Mouse (Mus musculus): ENCODE results near the gene Gm20388.
"Not testable (repeated sequence)": the region's sequence is repeated elsewhere in the genome, so short reads cannot be mapped to it uniquely, and the experiment has no call there.

Gene Gm20388

GRCm38 (mm10) chr8:121399173-121399572 is 1488.5 kb downstream of the Gm20388 start:
- no peak for DNase-seq (ENCODE audit: low read depth)

DNA sequence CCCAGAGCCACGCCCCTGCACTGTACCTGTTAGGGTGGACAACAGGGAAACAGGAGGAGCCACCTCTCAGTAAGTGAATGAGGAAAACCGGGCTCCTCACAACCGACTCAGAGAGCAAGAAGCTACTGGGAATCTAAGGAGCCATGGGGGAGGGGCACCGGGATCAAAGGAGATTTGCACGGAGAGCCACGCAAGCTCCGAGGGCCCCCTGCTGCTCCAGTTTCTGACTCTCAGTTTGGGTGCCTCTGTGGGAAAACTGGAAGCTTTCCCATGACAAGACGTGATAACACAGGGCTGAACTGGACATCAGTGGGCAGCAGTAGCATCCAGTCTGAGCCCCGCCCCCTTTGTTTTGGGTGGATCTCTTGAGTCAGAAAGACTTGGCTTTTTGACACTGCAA is 1489.9 kb downstream of the Gm20388 start:
- no peak for DNase-seq (ENCODE audit: low read depth)

- DNase-seq (ENCODE audit: low read depth): no peak
Observed at GRCm38 (mm10) chr8:121403821-121404220, 1493.2 kb downstream of the Gm20388 start.

GRCm38 (mm10) chr8:121418081-121418480 is 1507.4 kb downstream of the Gm20388 start:
- DNase-seq (ENCODE audit: low read depth): no peak

DNA sequence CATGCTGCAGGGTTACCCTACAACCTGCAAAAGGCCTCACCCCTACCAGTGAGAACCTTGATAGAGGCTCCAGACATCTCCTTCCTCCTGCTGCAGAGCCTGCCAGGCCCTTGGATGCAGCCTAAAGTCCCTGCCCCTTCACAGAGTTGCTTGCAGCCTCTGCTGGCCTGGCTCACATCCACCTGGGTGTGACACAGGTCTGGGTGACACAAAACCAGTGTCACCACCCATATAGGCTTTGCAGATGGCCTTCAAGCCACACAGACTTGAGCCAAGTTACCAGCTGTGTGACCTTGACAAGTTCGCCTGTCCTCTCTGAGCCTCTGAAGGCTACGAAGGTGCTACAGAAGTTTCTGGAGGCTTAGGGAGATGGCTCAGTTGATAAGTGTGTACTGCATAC is 1508.9 kb downstream of the Gm20388 start:
- DNase-seq (ENCODE audit: low read depth): no peak

DNA sequence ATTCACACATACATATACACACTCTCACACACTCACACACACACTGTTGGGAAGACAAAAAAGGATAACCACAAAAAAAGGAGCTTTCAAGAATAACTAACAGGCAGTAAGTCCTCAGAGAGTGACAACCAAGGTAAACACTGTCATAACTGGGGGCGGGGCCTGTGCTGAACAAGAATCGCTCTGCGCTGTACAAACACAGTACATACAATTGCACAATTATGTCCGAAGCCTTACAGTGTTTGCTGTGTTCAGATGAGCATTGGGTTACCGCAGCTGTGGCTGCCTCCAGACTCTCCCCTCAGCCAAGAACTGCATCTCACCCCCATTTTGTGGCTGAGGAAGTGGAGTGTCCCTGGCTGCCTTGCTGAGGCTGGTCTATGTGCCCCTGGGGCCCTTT is 1510.4 kb downstream of the Gm20388 start:
- no peak for DNase-seq (ENCODE audit: low read depth)

DNA sequence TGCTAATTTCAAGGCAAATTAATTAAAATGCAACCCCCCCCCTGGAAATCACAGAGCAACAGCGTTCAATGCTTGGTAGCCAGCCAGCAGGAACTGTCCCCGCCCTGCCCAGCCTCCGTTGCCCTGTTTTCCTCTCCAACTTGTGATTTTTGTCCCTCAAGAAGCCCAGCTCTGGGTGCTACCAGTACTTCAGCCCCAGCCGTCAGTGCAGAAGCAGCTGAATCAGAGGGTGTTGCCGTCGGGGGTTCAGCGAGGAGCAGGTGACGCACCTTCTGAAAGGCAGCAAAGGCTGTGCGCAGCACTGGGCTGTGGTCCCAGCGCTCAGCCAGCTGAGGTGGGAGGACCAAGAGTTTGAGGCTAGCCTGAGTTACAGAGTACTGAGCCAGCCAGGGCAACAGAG is 1513.4 kb downstream of the Gm20388 start:
- no peak for DNase-seq (ENCODE audit: low read depth)

DNA sequence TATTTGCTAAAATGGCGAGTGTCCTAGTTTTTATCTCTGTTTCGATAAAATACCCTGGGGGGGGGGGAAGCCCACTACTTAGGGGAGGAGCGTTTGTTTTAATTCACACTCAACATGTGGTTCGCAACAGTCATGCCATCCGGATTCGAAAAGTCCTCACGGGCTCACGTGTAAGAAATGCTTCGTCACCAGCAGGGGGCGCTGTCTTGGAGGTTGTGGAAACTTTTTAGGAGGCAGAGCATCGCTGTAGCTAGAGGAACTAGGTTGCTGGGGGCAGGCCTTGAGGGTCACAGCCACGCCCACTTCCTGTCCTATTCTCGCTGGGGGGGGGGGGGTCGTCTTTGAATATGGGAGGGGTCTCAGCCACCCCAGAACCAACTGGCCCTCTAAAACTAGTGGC is 1514.0 kb downstream of the Gm20388 start:
- DNase-seq (ENCODE audit: low read depth): peak; percentile 52

DNA sequence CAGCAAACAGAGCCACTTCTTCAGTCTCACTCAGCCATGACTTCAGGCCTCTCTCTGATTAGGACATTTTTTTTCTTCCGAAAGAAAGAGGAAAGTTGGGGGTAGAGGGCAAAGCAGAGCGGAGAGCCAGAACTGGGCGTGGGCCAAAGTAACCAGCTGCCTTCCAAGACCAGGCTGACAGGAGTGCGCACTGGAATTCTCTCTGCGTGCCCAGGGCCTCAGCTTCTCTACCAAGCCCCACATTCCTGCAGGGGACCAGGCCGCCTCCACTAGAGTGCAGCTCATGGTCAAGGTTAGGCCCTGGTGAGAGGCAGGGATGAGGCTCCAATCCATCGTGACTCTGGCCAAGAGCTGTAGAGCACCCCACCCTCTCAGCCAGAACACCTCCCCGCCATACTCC is 1520.9 kb downstream of the Gm20388 start:
- DNase-seq (ENCODE audit: low read depth): peak; percentile 46

DNA sequence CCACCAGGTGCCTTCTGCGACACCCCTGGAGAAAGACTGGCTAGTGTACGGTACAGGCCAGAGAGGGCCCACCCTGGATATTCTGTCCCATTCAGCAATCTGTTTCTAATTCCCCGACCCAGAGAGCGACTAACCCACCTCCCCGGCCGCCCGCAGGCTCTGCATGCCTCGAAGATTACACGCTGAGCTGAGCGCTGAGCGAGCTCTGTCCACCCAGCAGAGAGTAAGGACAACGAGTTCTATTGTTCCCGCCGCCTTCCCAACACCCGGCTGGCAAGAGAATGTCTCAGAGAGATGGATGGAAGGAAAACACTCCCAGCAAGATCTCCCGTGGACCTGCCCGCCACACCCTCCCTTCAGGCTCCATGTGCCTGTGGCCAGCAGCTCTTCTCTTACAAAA is 1522.8 kb downstream of the Gm20388 start:
- DNase-seq (ENCODE audit: low read depth): peak; percentile 83

DNA sequence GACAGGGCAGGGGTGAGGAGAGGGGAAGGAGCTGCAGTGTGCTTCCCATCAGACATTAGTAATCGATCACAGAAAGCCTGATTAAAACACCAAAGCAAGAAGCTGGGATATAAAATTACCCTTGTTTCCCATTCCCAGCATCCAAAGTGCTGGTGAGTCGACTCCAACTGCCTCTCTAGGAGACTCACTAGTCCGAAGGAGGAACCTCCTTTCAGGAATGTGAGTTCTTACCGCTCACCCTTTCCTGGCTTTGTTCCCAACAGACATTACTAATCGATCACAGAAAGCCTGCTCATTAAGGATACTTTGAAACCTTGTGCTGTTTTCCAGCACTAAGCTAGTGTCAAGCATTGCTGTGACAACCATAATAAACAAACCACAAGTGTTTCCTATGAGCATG is 1526.0 kb downstream of the Gm20388 start:
- DNase-seq (ENCODE audit: low read depth): peak; percentile 93

GRCm38 (mm10) chr8:121437506-121437905 is 1526.9 kb downstream of the Gm20388 start:
- no peak for DNase-seq (ENCODE audit: low read depth)

GRCm38 (mm10) chr8:121438111-121438510 is 1527.5 kb downstream of the Gm20388 start:
- DNase-seq (ENCODE audit: low read depth): no peak

- peak; percentile 56 for DNase-seq (ENCODE audit: low read depth)
Observed at GRCm38 (mm10) chr8:121439351-121439750, 1528.7 kb downstream of the Gm20388 start.

DNA sequence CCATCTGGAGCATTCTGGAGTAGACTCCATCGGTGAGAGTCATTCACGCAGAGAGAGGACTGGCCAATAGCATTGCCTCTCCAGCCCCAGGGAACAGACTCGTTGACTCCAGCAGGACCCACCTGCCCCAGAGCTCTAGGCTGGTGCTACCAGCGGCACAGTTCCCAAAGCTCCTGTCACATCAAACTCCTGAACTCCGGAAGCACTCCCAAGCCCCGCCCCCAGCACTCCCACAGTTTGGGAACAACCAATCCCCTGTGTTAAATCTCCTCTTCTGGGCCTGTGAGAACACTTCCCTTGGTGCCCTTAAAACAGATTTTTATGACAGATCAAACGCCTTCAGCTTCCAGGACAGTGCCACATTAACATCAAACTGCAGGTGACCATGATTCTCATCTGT is 1532.7 kb downstream of the Gm20388 start:
- no peak for DNase-seq (ENCODE audit: low read depth)

GRCm38 (mm10) chr8:121444521-121444920 is 1533.9 kb downstream of the Gm20388 start:
- DNase-seq (ENCODE audit: low read depth): not testable (repeated sequence)

DNA sequence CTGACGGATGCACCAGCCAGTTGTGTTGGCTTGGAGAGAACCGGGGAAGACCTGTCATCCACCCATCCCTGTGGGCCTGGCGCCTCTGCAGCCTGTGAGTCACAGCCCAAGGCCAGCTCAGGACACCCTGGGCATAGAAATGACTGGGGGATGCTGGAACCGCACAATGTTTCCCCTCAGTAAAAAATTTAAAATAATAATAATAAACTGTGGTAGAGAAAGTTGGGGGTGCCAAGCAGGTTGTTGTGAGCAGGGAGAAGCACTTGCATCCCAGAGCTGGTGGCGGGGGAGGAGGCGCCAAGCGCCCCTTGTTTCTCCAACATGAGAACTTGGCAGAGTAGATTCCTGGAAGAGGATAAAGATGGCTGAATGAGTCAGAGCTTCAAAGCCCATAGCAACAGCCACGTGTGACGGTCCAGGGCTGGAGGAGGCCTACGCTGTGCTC is 1534.4 kb downstream of the Gm20388 start:
- DNase-seq (ENCODE audit: low read depth): peak; percentile 78

- DNase-seq (ENCODE audit: low read depth): no peak
Observed at GRCm38 (mm10) chr8:121446133-121446532, 1535.5 kb downstream of the Gm20388 start.

DNA sequence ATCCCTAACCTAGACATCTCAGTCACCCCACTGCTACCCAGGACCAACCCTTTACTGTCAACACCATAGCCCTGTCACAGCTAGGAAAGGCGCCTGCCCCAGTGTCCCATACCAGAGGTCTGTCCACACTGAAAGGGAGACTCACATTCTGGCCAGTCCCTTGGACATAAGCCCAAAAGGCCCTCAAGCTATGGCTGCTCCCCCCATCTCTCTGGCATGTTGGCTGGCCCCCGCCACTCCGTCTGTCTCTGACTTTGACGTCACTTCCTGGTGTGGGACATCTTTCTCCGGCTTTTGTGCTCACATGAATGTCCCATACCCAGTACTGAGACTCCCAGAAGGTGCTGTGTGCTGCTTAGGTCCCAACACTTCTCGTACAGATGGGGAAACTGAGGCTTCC is 1536.2 kb downstream of the Gm20388 start:
- DNase-seq (ENCODE audit: low read depth): no peak

- DNase-seq (ENCODE audit: low read depth): no peak
Observed at GRCm38 (mm10) chr8:121450211-121450610, 1539.6 kb downstream of the Gm20388 start.

GRCm38 (mm10) chr8:121451404-121452076 is 1540.9 kb downstream of the Gm20388 start:
- peak; percentile 76 for DNase-seq (ENCODE audit: low read depth)

- DNase-seq (ENCODE audit: low read depth): no peak
Observed at GRCm38 (mm10) chr8:121454737-121455136, 1544.1 kb downstream of the Gm20388 start.

- peak; percentile 28 for DNase-seq (ENCODE audit: low read depth)
Observed at GRCm38 (mm10) chr8:121461192-121461591, 1550.6 kb downstream of the Gm20388 start.

GRCm38 (mm10) chr8:121462092-121462491 is 1551.5 kb downstream of the Gm20388 start:
- peak; percentile 28 for DNase-seq (ENCODE audit: low read depth)

All from NIH3T3 (cell line).